Mouse (Mus musculus) left cerebral cortex, postnatal 10 days (tissue): ENCODE results near the gene Pnrc2. TPM values are rescaled to one million over a fixed set of nuclear protein-coding genes. Genes with fewer than 3 reads are reported as not detected.

ENCODE experiments used
- DNase-seq, 2 experiments: peaks; one replicate each; pipeline ENCODE4 v3.0.0; 2021 to 2022; ENCODE audit warnings: low spot score in 2 of 2, mixed read lengths in 1 of 2; ENCODE audit errors: extremely low spot score in 1 of 2
- intact Hi-C: fragments of 180-260 bp; cut with DNase I; formaldehyde crosslinking; loops from one replicate; pipeline ENCODE4 v1.15.1; 2025
- total RNA-seq, 2 experiments: library from RNA; stranded (reverse); gene quantifications; 2 replicates each; pipeline ENCODE4 v1.2.3; 2021

Pnrc2 gene
- total RNA-seq, 2 experiments from 2014 or later = 47.1 to 47.9 TPM

- intact Hi-C loops = loop anchor here (2.0 kb wide), 1 partner anchor 75 kb away; no protein-coding TSS in a partner anchor
- peak in 1 of 2 experiments; percentile 80 for DNase-seq
Observed at GRCm38 (mm10) chr4:135875991-135876582, 2.4 kb upstream of the Pnrc2 start.

GRCm38 (mm10) chr4:135875546-135875945, 1.9 kb upstream of the Pnrc2 start:
- intact Hi-C loops = no loop called here
- DNase-seq = no peak

- intact Hi-C loops = loop anchor here (5.0 kb wide), 1 partner anchor 48 kb away; no protein-coding TSS in a partner anchor
- DNase-seq = no peak
Observed at GRCm38 (mm10) chr4:135874564-135875535, 1.2 kb upstream of the Pnrc2 start.

- DNase-seq = no peak
- intact Hi-C loops = loop anchor here (1.0 to 5.0 kb wide), 2 partner anchors 15 to 45 kb away; no protein-coding TSS in a partner anchor
Observed at GRCm38 (mm10) chr4:135872589-135873391, 860 bp downstream of the Pnrc2 start.

- intact Hi-C loops = loop anchor here (1.0 to 5.0 kb wide), 2 partner anchors 15 to 45 kb away; no protein-coding TSS in a partner anchor
Observed at GRCm38 (mm10) chr4:135872015-135872414, 1.6 kb downstream of the Pnrc2 start.

GRCm38 (mm10) chr4:135870227-135871023, 3.2 kb downstream of the Pnrc2 start:
- intact Hi-C loops = loop anchor here (5.0 kb wide), 1 partner anchor 43 kb away; no protein-coding TSS in a partner anchor
- no peak for DNase-seq

More at GRCm38 (mm10) chr4:135872015-135872414, 1.6 kb downstream of the Pnrc2 start:
- no peak for DNase-seq

- intact Hi-C loops = no loop called here
- no peak for DNase-seq
Observed at GRCm38 (mm10) chr4:135868996-135869395, 4.7 kb downstream of the Pnrc2 start.

- no peak for DNase-seq
- intact Hi-C loops = loop anchor here (1.0 kb wide), 1 partner anchor 15 kb away; no protein-coding TSS in a partner anchor
Observed at GRCm38 (mm10) chr4:135857597-135858186, 16.0 kb downstream of the Pnrc2 start.

- intact Hi-C loops = loop anchor here (1.0 kb wide), 1 partner anchor 16 kb away; no protein-coding TSS in a partner anchor
- DNase-seq = peak; percentile 49 to 89
Observed at GRCm38 (mm10) chr4:135856223-135857091, 17.2 kb downstream of the Pnrc2 start.

GRCm38 (mm10) chr4:135855536-135856222, 18.0 kb downstream of the Pnrc2 start, which contains the start of gene Srsf10:
Gene Srsf10, plus strand, starts transcription at chr4:135855747.
- DNase-seq = peak; percentile 94 to 98
- intact Hi-C loops = no loop called here

- DNase-seq = no peak
- intact Hi-C loops = no loop called here
Observed at GRCm38 (mm10) chr4:135855080-135855479, 18.6 kb downstream of the Pnrc2 start.

GRCm38 (mm10) chr4:135854630-135855029, 19.0 kb downstream of the Pnrc2 start:
- no peak for DNase-seq
- intact Hi-C loops = no loop called here

GRCm38 (mm10) chr4:135853987-135854546, 19.6 kb downstream of the Pnrc2 start:
- no peak for DNase-seq
- intact Hi-C loops = no loop called here

- intact Hi-C loops = no loop called here
- no peak for DNase-seq
Observed at GRCm38 (mm10) chr4:135851942-135852341, 21.7 kb downstream of the Pnrc2 start.

GRCm38 (mm10) chr4:135850411-135851095, 23.1 kb downstream of the Pnrc2 start:
- DNase-seq = peak; percentile 66 to 81
- intact Hi-C loops = no loop called here
